ENCODE assay signal across 9 mouse cellular contexts in the genomic region with DNA sequence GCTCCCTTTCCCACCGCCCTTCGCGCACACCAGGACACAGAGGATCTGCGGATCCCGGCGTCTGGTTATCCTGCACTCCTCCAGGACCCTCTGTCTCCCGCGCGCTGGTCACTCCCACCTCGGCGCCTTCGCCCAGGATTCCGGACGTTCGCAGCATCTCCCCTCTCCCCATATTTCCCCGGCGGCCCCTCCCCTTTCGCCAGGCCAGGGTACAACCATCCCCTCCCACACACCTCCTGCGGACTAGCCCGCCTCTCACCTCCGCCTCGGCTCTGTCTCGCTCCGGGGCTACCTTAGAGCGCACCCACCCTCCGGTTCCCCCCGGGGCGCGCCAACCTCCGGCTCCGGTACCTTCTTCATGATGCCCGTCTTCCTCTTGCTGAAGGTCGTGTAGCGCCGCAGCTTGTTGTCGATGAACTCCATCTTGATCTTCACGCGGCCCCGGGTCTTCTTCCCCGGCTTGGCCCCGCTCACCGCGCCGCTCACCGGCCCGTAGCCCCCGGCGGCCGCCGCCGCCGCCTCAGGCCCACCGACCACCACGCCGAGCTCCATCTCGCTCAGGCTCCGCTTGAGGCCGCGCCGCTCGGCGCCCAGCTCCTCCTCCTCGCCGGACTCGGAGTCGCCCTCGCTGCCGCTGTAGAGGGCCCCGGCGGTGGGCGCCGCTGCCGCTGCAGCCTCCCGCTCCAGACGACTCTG. TPM values are rescaled to one million over a fixed set of nuclear protein-coding genes. Genes with fewer than 3 reads are reported as not detected.
DNase-seq lines count a peak whose midpoint lies in the region; ATAC-seq lines count a peak whose summit lies in the region.
"Had no signal": no experiment of that assay in that cellular context is flagged by ENCODE, and none has a peak within 500 bp of the region (broad histone marks: within the 10 kb centered on the region; RNA-seq: fewer than 3 reads in every experiment).

No protein-coding gene starts in this region.

- peak; percentile 36 to 46 for DNase-seq in frontal cortex, postnatal 14 days (ENCODE audit: low spot score in 2 of 2)
- DNase-seq in R1 (ENCODE audit: low read depth, low spot score) (peak; percentile 49), liver (peak; percentile 51)
- DNase-seq in embryonic facial prominence, embryonic 10.5 days (ENCODE audit: low spot score): peak; percentile 79
- DNase-seq in hindbrain, embryonic 10.5 days (ENCODE audit: low spot score): peak; percentile 67
- DNase-seq in naive thymus-derived CD4-positive, alpha-beta T cell, adult 2 months (ENCODE audit: low read depth): peak; percentile 64
- DNase-seq in thymus, postnatal 10 days (ENCODE audit: low spot score in 2 of 2): peak; percentile 40 to 45

- WGBS in embryonic facial prominence, embryonic 10.5 days: under 1% methylated on average over 75 of the region's 75 CpGs
- under 1% methylated on average over 75 of the region's 75 CpGs for whole genome bisulfite sequencing in hindbrain, embryonic 10.5 days

- H3K4me1 ChIP-seq in embryonic facial prominence, embryonic 10.5 days: peaks cover 58% of the 10 kb centered on the region
- peaks cover 52% of the 10 kb centered on the region for H3K4me1 ChIP-seq in hindbrain, embryonic 10.5 days (replicated peaks)

- H3K9me3 ChIP-seq in embryonic facial prominence, embryonic 10.5 days: no peaks in the 10 kb centered on the region
- no peaks in the 10 kb centered on the region for H3K9me3 ChIP-seq in hindbrain, embryonic 10.5 days

- H3K4me3 ChIP-seq in embryonic facial prominence, embryonic 10.5 days: peak overlapping the region; percentile 97
- H3K4me3 ChIP-seq in hindbrain, embryonic 10.5 days: peak overlapping the region; percentile 100

- peaks cover 24% of the 10 kb centered on the region for H3K36me3 ChIP-seq in embryonic facial prominence, embryonic 10.5 days (replicated peaks)
- peaks cover 25% of the 10 kb centered on the region for H3K36me3 ChIP-seq in hindbrain, embryonic 10.5 days

- no peaks in the 10 kb centered on the region for H3K27me3 ChIP-seq in embryonic facial prominence, embryonic 10.5 days (replicated peaks; ENCODE audit: low read depth, poor library complexity, severe bottlenecking)
- H3K27me3 ChIP-seq in hindbrain, embryonic 10.5 days (ENCODE audit: insufficient read depth, poor library complexity, severe bottlenecking): 0 out of 2 replicates have a peak, but pooled peaks cover 8% of the 10 kb centered on the region
- H3K27me3 ChIP-seq: Patski had no signal

- peak overlapping the region; percentile 99 for H3K27ac ChIP-seq in embryonic facial prominence, embryonic 10.5 days (replicated peaks)
- H3K27ac ChIP-seq in hindbrain, embryonic 10.5 days: peak overlapping the region; percentile 98

- ATAC-seq in frontal cortex, adult (ENCODE audit: low TSS enrichment): no peak

RNA-seq across cellular contexts. Expression of a gene that starts 0.8 kb away (rescaled TPM):
- 5.6 and 7.0 TPM in 2 replicates for polyA plus RNA-seq in embryonic facial prominence, embryonic 10.5 days (2016; fragmentation: Nextera tagmentation; extraction: Ambion mirVana)
- polyA plus RNA-seq in hindbrain, embryonic 10.5 days (2016; fragmentation: Nextera tagmentation; extraction: Ambion mirVana): 5.9 and 7.8 TPM in 2 replicates

RNA-seq across cellular contexts. Expression of a gene that starts 8.9 kb away (rescaled TPM):
- polyA plus RNA-seq in embryonic facial prominence, embryonic 10.5 days (2016; fragmentation: Nextera tagmentation; extraction: Ambion mirVana): 5.2 and 6.1 TPM in 2 replicates
- polyA plus RNA-seq in hindbrain, embryonic 10.5 days (2016; fragmentation: Nextera tagmentation; extraction: Ambion mirVana): 4.5 and 7.6 TPM in 2 replicates

RNA-seq across cellular contexts. Expression of a gene that starts 58.6 kb away (rescaled TPM):
- polyA plus RNA-seq in embryonic facial prominence, embryonic 10.5 days (2016; fragmentation: Nextera tagmentation; extraction: Ambion mirVana): 79.9 and 81.6 TPM in 2 replicates
- polyA plus RNA-seq in hindbrain, embryonic 10.5 days (2016; fragmentation: Nextera tagmentation; extraction: Ambion mirVana): 75.2 and 91.2 TPM in 2 replicates
